24 mouse cellular contexts compared by ENCODE assay signal in the genomic region with DNA sequence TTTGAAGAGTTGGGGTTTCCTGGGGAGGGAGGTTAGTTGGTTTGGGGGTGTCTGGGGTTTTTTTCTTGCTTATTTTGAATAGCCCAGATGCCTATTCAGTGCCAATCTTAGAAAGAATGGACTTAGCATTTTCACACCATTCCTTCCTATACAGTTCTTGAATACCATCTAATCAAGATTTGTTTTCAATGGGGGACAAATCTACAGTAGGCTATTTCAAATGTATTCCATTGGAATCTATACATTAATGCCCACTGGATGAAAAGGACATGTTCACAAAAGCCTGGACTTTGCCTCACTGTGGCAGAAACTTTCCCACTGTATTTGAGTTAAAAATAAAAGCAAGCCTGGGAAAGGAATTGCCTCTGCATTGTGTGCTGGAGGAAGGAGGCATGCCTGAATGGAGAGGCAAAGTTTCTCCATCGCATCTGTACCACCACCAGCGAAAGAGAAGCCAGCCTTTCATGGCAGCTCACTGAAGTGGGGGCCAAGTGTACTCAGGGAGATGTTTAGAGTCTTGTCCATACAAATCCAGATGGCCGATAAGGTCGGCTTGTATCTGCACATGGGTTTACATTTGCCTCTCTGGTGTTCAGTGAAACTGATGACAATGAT. TPM values are rescaled to one million over a fixed set of nuclear protein-coding genes. Genes with fewer than 3 reads are reported as not detected.
DNase-seq lines count a peak whose midpoint lies in the region; ATAC-seq and TF ChIP-seq lines count a peak whose summit lies in the region.
"Had no signal": no experiment of that assay in that cellular context is flagged by ENCODE, and none has a peak within 500 bp of the region (broad histone marks: within the 10 kb centered on the region; RNA-seq: fewer than 3 reads in every experiment).

No protein-coding gene starts in this region.

- H3K27ac ChIP-seq in hindbrain, embryonic 10.5 days = peak overlapping the region; percentile 81
- no peak overlapping the region for H3K27ac ChIP-seq in hindbrain, postnatal 0 days
- H3K27ac ChIP-seq in hindbrain, embryonic 11.5 days (ENCODE audit: low read depth, low read length) = no peak overlapping the region
- peak overlapping the region; percentile 80 for H3K27ac ChIP-seq in midbrain, embryonic 12.5 days (replicated peaks)
- no peak overlapping the region; the same call in 1 of the 2 replicates for H3K27ac ChIP-seq in neural tube, embryonic 14.5 days (ENCODE audit: low read depth, low read length)
- no peak overlapping the region for H3K27ac ChIP-seq in heart, adult 2 months
- H3K27ac ChIP-seq: heart, embryonic 13.5 days; limb, embryonic 15.5 days had no signal

- H3K9me3 ChIP-seq in hindbrain, embryonic 10.5 days = 0 out of 2 replicates have a peak, but pooled peaks cover 11% of the 10 kb centered on the region
- no peaks in the 10 kb centered on the region for H3K9me3 ChIP-seq in hindbrain, postnatal 0 days (ENCODE audit: low read length)
- H3K9me3 ChIP-seq in hindbrain, embryonic 11.5 days (ENCODE audit: control insufficient read depth, low read length) = no peaks in the 10 kb centered on the region
- H3K9me3 ChIP-seq in midbrain, embryonic 12.5 days = 0 out of 2 replicates have a peak, but pooled peaks cover 2% of the 10 kb centered on the region
- peaks cover 3% of the 10 kb centered on the region; the same call in 1 of the 2 replicates for H3K9me3 ChIP-seq in neural tube, embryonic 14.5 days (ENCODE audit: control insufficient read depth, low read length)
- H3K9me3 ChIP-seq: embryonic facial prominence, embryonic 10.5 days; heart, embryonic 13.5 days; limb, embryonic 15.5 days had no signal

- H3K79me2 ChIP-seq in heart, adult 2 months (replicated peaks; ENCODE audit: control insufficient read depth, insufficient read depth, low read length) = no peaks in the 10 kb centered on the region

- H3K9ac ChIP-seq in hindbrain, postnatal 0 days (replicated peaks; ENCODE audit: low read length) = no peak overlapping the region
- H3K9ac ChIP-seq in hindbrain, embryonic 11.5 days (ENCODE audit: low read depth, low read length) = no peak overlapping the region
- H3K9ac ChIP-seq in midbrain, embryonic 12.5 days (replicated peaks) = no peak overlapping the region
- H3K9ac ChIP-seq in neural tube, embryonic 14.5 days (replicated peaks; ENCODE audit: low read depth, low read length) = no peak overlapping the region
- no peak overlapping the region for H3K9ac ChIP-seq in heart, adult 2 months (ENCODE audit: low read depth, low read length)
- H3K9ac ChIP-seq: heart, embryonic 13.5 days; limb, embryonic 15.5 days; liver, postnatal 0 days had no signal

- no peak for TF ChIP-seq CTCF in hindbrain, postnatal 0 days (IDR thresholded peaks at IDR 0.05; ENCODE audit: low read depth)
- TF ChIP-seq CTCF in heart, adult 2 months (IDR thresholded peaks at IDR 0.05) = no peak

- no peak for DNase-seq in hindbrain, embryonic 10.5 days (ENCODE audit: low spot score)
- no peak for DNase-seq in hindbrain, postnatal 0 days (ENCODE audit: low spot score)
- no peak for DNase-seq in hindbrain, embryonic 11.5 days (ENCODE audit: low spot score)
- DNase-seq in heart, adult 2 months = no peak
- DNase-seq in testis, postnatal 14 days (ENCODE audit: low spot score) = no peak
- DNase-seq in right cerebral cortex, postnatal 4 days = no peak
- DNase-seq: adrenal gland, adult 2 months; cerebellum, adult 11 months; cerebellum, postnatal 14 days; gastrocnemius, postnatal 25 days; heart, postnatal 4 days; kidney, adult 18-20 months; kidney, postnatal 36 days; liver, postnatal 0 days; thymus, adult 2 months had no signal

- intact Hi-C loops in heart, adult 2 months (cut with DNase I) = no loop called here

- 39% methylated on average over 4 of the region's 4 CpGs for WGBS in hindbrain, embryonic 10.5 days
- 26% methylated on average over 4 of the region's 4 CpGs for WGBS in hindbrain, postnatal 0 days
- 36% methylated on average over 4 of the region's 4 CpGs for WGBS in hindbrain, embryonic 11.5 days
- 24% methylated on average over 4 of the region's 4 CpGs for WGBS in midbrain, embryonic 12.5 days
- 20% methylated on average over 4 of the region's 4 CpGs for WGBS in neural tube, embryonic 14.5 days
- WGBS in heart, adult 2 months = 61% methylated on average over 4 of the region's 4 CpGs

- peaks cover 39% of the 10 kb centered on the region for H3K36me3 ChIP-seq in hindbrain, embryonic 10.5 days
- H3K36me3 ChIP-seq in hindbrain, postnatal 0 days (ENCODE audit: insufficient read depth, low read length) = peaks cover 4% of the 10 kb centered on the region; the same call in 1 of the 2 replicates
- no peaks in the 10 kb centered on the region; the same call in 1 of the 2 replicates for H3K36me3 ChIP-seq in hindbrain, embryonic 11.5 days (ENCODE audit: control insufficient read depth, insufficient read depth, low read length)
- H3K36me3 ChIP-seq in midbrain, embryonic 12.5 days = peaks cover 33% of the 10 kb centered on the region
- peaks cover 7% of the 10 kb centered on the region for H3K36me3 ChIP-seq in neural tube, embryonic 14.5 days (ENCODE audit: control insufficient read depth, insufficient read depth, low read length)
- H3K36me3 ChIP-seq in heart, adult 2 months (ENCODE audit: control insufficient read depth, insufficient read depth, low read length) = peaks cover 21% of the 10 kb centered on the region

- no peak overlapping the region for H3K4me2 ChIP-seq in hindbrain, postnatal 0 days (ENCODE audit: low read depth, low read length)
- H3K4me2 ChIP-seq in hindbrain, embryonic 11.5 days (replicated peaks; ENCODE audit: low read depth, low read length) = no peak overlapping the region
- H3K4me2 ChIP-seq in midbrain, embryonic 12.5 days (replicated peaks) = no peak overlapping the region
- H3K4me2 ChIP-seq in neural tube, embryonic 14.5 days (ENCODE audit: low read depth, low read length) = no peak overlapping the region
- H3K4me2 ChIP-seq: heart, embryonic 13.5 days; limb, embryonic 15.5 days had no signal

- no peak overlapping the region for H3K4me3 ChIP-seq in hindbrain, embryonic 10.5 days
- no peak overlapping the region for H3K4me3 ChIP-seq in hindbrain, postnatal 0 days (ENCODE audit: low read length)
- H3K4me3 ChIP-seq in hindbrain, embryonic 11.5 days (ENCODE audit: low read depth, low read length) = no peak overlapping the region
- H3K4me3 ChIP-seq in midbrain, embryonic 12.5 days = no peak overlapping the region
- H3K4me3 ChIP-seq in neural tube, embryonic 14.5 days (ENCODE audit: low read depth, low read length) = no peak overlapping the region
- H3K4me3 ChIP-seq in heart, adult 2 months = no peak overlapping the region
- H3K4me3 ChIP-seq: embryonic facial prominence, embryonic 10.5 days; heart, embryonic 13.5 days; limb, embryonic 15.5 days had no signal

- TF ChIP-seq EP300 in heart, adult 2 months (IDR thresholded peaks at IDR 0.05; ENCODE audit: insufficient read depth, low read depth, low read length) = no peak

- TF ChIP-seq POLR2A in heart, adult 2 months (IDR thresholded peaks at IDR 0.05; ENCODE audit: insufficient read depth, low read depth, low read length) = no peak

- no peaks in the 10 kb centered on the region for H3K27me3 ChIP-seq in hindbrain, embryonic 10.5 days (ENCODE audit: insufficient read depth, poor library complexity, severe bottlenecking)
- no peaks in the 10 kb centered on the region for H3K27me3 ChIP-seq in hindbrain, postnatal 0 days (ENCODE audit: insufficient read depth, low read length)
- no peaks in the 10 kb centered on the region for H3K27me3 ChIP-seq in hindbrain, embryonic 11.5 days (ENCODE audit: control insufficient read depth, insufficient read depth, low read length)
- H3K27me3 ChIP-seq in midbrain, embryonic 12.5 days = no peaks in the 10 kb centered on the region
- H3K27me3 ChIP-seq in neural tube, embryonic 14.5 days (ENCODE audit: control insufficient read depth, insufficient read depth, low read length) = no peaks in the 10 kb centered on the region
- no peaks in the 10 kb centered on the region for H3K27me3 ChIP-seq in heart, adult 2 months (ENCODE audit: control insufficient read depth, insufficient read depth, low read length)
- H3K27me3 ChIP-seq: heart, embryonic 13.5 days; limb, embryonic 15.5 days had no signal

- ATAC-seq in hindbrain, postnatal 0 days = no peak
- ATAC-seq in hindbrain, embryonic 11.5 days (ENCODE audit: low FRiP score) = peak; percentile 50
- ATAC-seq in midbrain, embryonic 12.5 days (ENCODE audit: low FRiP score, low read depth) = peak; percentile 35
- ATAC-seq in neural tube, embryonic 14.5 days (ENCODE audit: low read depth) = peak; percentile 35; the same call in 1 of the 2 replicates
- ATAC-seq: liver, postnatal 0 days had no signal

- H3K4me1 ChIP-seq in hindbrain, embryonic 10.5 days (replicated peaks) = peaks cover 27% of the 10 kb centered on the region
- H3K4me1 ChIP-seq in hindbrain, postnatal 0 days (ENCODE audit: insufficient read depth, low read length) = peaks cover 4% of the 10 kb centered on the region; the same call in 1 of the 2 replicates
- H3K4me1 ChIP-seq in hindbrain, embryonic 11.5 days (replicated peaks; ENCODE audit: control insufficient read depth, insufficient read depth, low read length) = peaks cover 2% of the 10 kb centered on the region; the same call in 1 of the 2 replicates
- H3K4me1 ChIP-seq in midbrain, embryonic 12.5 days = peaks cover 30% of the 10 kb centered on the region
- H3K4me1 ChIP-seq in neural tube, embryonic 14.5 days (ENCODE audit: control insufficient read depth, insufficient read depth, low read length) = peaks cover 9% of the 10 kb centered on the region; the same call in 1 of the 2 replicates
- peaks cover 3% of the 10 kb centered on the region for H3K4me1 ChIP-seq in heart, adult 2 months (ENCODE audit: control insufficient read depth, insufficient read depth, low read length)

RNA-seq across cellular contexts. Expression of a gene that starts 59.4 kb away (rescaled TPM):
- polyA plus RNA-seq in hindbrain, embryonic 10.5 days (2016; fragmentation: Nextera tagmentation; extraction: Ambion mirVana) = not detected in 2 replicates
- total RNA-seq in hindbrain, postnatal 0 days (2014; rRNA removed) = not detected in 2 replicates
- 0.31 TPM in 1 of 2 replicates, not detected in the other for polyA plus RNA-seq in hindbrain, postnatal 0 days (2015; fragmentation: Nextera tagmentation; extraction: Ambion mirVana)
- polyA plus RNA-seq in hindbrain, embryonic 11.5 days (2014; fragmentation: Nextera tagmentation; extraction: Ambion mirVana) = not detected in 2 replicates
- polyA plus RNA-seq in midbrain, embryonic 12.5 days (2016; fragmentation: Nextera tagmentation; extraction: Ambion mirVana) = 0.20 TPM in 1 of 2 replicates, not detected in the other
- 0.23 TPM in 1 of 2 replicates, not detected in the other for polyA plus RNA-seq in neural tube, embryonic 14.5 days (2014; fragmentation: Nextera tagmentation; extraction: Ambion mirVana)
- not detected for total RNA-seq in heart, adult 2 months (2021)
- 0.20 TPM in 1 of 2 replicates, not detected in the other for polyA plus RNA-seq in heart, adult 2 months (2012; rRNA removed)
- total RNA-seq: gastrocnemius, postnatal 25 days; heart, postnatal 4 days; layer of hippocampus, postnatal 10 days; left cerebral cortex, postnatal 25 days; neutrophil, adult 5-6 weeks had no signal
- polyA plus RNA-seq: embryonic facial prominence, embryonic 10.5 days; heart, embryonic 13.5 days; limb, embryonic 15.5 days; stomach, embryonic 14.5 days had no signal

Comparison
In these comparisons a context has a peak if more than half of its experiments do, and no peak if none do; other contexts are left out.
1. H3K27ac ChIP-seq: peak in hindbrain, embryonic 10.5 days (single experiment) and midbrain, embryonic 12.5 days (single experiment); none in hindbrain, postnatal 0 days (single experiment), hindbrain, embryonic 11.5 days (single experiment), neural tube, embryonic 14.5 days (single experiment) and heart, adult 2 months (single experiment).